Mouse (Mus musculus) lung, embryonic 14.5 days (tissue): Measurements from ENCODE around the gene Greb1. TPM values are rescaled to one million over a fixed set of nuclear protein-coding genes. Genes with fewer than 3 reads are reported as not detected.

Experiments used
- ATAC-seq: fragments of 200-750 bp; cut with Nextera tagmentation; 2 replicates; pipeline ENCODE4 v1.8.0; 2017; ENCODE audit warnings: mild to moderate bottlenecking, moderate TSS enrichment, moderate library complexity; ENCODE audit not compliant: insufficient read depth
- DNase-seq: peaks from one replicate; pipeline ENCODE4 v3.0.0-alpha.2; 2015
- H3K27ac ChIP-seq: fragments of 300-500 bp; sonication (generic); 2 replicates; pipeline ENCODE4 v1.5.1; 2014; ENCODE audit warnings: low read depth, mild to moderate bottlenecking, moderate library complexity
- H3K27me3 ChIP-seq: fragments of 300-500 bp; sonication (generic); 2 replicates; pipeline ENCODE4 v1.6.1; 2014; ENCODE audit warnings: low read length, control low read depth; ENCODE audit not compliant: insufficient read depth
- H3K36me3 ChIP-seq: fragments of 300-500 bp; sonication (generic); 2 replicates; pipeline ENCODE4 v1.6.1; 2014; ENCODE audit warnings: control low read depth; ENCODE audit not compliant: insufficient read depth
- H3K4me1 ChIP-seq: fragments of 300-500 bp; sonication (generic); 2 replicates; pipeline ENCODE4 v1.6.1; 2014; ENCODE audit warnings: antibody characterized with exemption, control low read depth; ENCODE audit not compliant: insufficient read depth
- H3K4me2 ChIP-seq: fragments of 300-500 bp; sonication (generic); 2 replicates; pipeline ENCODE4 v1.6.1; 2014; ENCODE audit warnings: mild to moderate bottlenecking
- H3K4me3 ChIP-seq: fragments of 300-500 bp; sonication (generic); 2 replicates; pipeline ENCODE4 v1.5.1; 2014; ENCODE audit warnings: low read depth, low read length
- H3K9ac ChIP-seq: fragments of 300-500 bp; sonication (generic); 2 replicates; pipeline ENCODE4 v1.6.1; 2014
- H3K9me3 ChIP-seq: fragments of 300-500 bp; sonication (generic); 2 replicates; pipeline ENCODE4 v1.6.1; 2016; ENCODE audit warnings: low read depth, low read length, control low read depth
- CTCF ChIP-seq: IDR thresholded peaks from 2 replicates; pipeline ENCODE4 v1.5.1; 2016; ENCODE audit warnings: antibody characterized with exemption, low read depth
- WGBS: fragments of 180-500 bp; shearing (Covaris S2); extraction: QIAGEN DNeasy Blood & Tissue Kit; methylation state at CpG from one replicate; pipeline ENCODE4 v1.1.7; 2014; 5-methylcytosine and 5-hydroxymethylcytosine counted together
- polyA plus RNA-seq: library from polyadenylated mRNA; unstranded; fragments of >200 nt; fragmentation: Nextera tagmentation; extraction: Ambion mirVana; gene quantifications from 2 replicates; pipeline ENCODE4 v1.2.1, GENCODE M21; 2014

Gene Greb1
- polyA plus RNA-seq, 1 experiment from 2014 or later = 4.4 TPM

- 4% methylated on average over 5 of the region's 5 CpGs for WGBS
- H3K36me3 ChIP-seq = no peaks in the 10 kb centered on the region
- no peak overlapping the region for H3K9ac ChIP-seq
- H3K4me2 ChIP-seq = no peak overlapping the region
- no peaks in the 10 kb centered on the region for H3K9me3 ChIP-seq
- ATAC-seq = 0 out of 2 replicates have a peak, but pooled peaks have one; percentile 42
- H3K27ac ChIP-seq = no peak overlapping the region
- DNase-seq = peak; percentile 92
- H3K4me3 ChIP-seq = no peak overlapping the region
- H3K27me3 ChIP-seq = peaks cover 17% of the 10 kb centered on the region; the same call in 1 of the 2 replicates
- no peaks in the 10 kb centered on the region for H3K4me1 ChIP-seq
- TF ChIP-seq CTCF = peak; percentile 96
Observed at GRCm38 (mm10) chr12:16805511-16805910, 4.8 kb upstream of the Greb1 start.

- Histone ChIP-seq H3K36me3 (no peaks in the 10 kb centered on the region), H3K4me1 (no peaks in the 10 kb centered on the region), H3K9ac (no peak overlapping the region), H3K27me3 (peaks cover 12% of the 10 kb centered on the region; the same call in 1 of the 2 replicates), H3K9me3 (no peaks in the 10 kb centered on the region), H3K4me2 (no peak overlapping the region), H3K4me3 (no peak overlapping the region), H3K27ac (no peak overlapping the region)
- no peak for ATAC-seq
- no peak for TF ChIP-seq CTCF
- no peak for DNase-seq
- 61% methylated on average over 5 of the region's 5 CpGs for WGBS
Observed at GRCm38 (mm10) chr12:16803956-16804430, 3.3 kb upstream of the Greb1 start.

GRCm38 (mm10) chr12:16803237-16803955, 2.7 kb upstream of the Greb1 start:
- no peak overlapping the region for H3K27ac ChIP-seq
- no peak for TF ChIP-seq CTCF
- H3K4me3 ChIP-seq = no peak overlapping the region
- DNase-seq (no peak), ATAC-seq (no peak)
- H3K27me3 ChIP-seq = peaks cover 12% of the 10 kb centered on the region; the same call in 1 of the 2 replicates
- no peak overlapping the region for H3K4me2 ChIP-seq
- no peaks in the 10 kb centered on the region for H3K4me1 ChIP-seq
- 41% methylated on average over 5 of the region's 5 CpGs for WGBS
- no peaks in the 10 kb centered on the region for H3K36me3 ChIP-seq
- H3K9ac ChIP-seq = no peak overlapping the region
- no peaks in the 10 kb centered on the region for H3K9me3 ChIP-seq

- TF ChIP-seq CTCF = peak; percentile 16; the same call in 1 of the 2 replicates
- Histone ChIP-seq H3K9me3 (no peaks in the 10 kb centered on the region), H3K27ac (no peak overlapping the region), H3K9ac (peak overlapping the region; percentile 61), H3K4me2 (peak overlapping the region; percentile 99), H3K4me3 (peak overlapping the region; percentile 58), H3K27me3 (peaks cover 3% of the 10 kb centered on the region; the same call in 1 of the 2 replicates), H3K36me3 (no peaks in the 10 kb centered on the region), H3K4me1 (no peaks in the 10 kb centered on the region)
- ATAC-seq (peak; percentile 66), DNase-seq (peak; percentile 46)
- under 1% methylated on average over 12 of the region's 12 CpGs for WGBS
Observed at GRCm38 (mm10) chr12:16800959-16801315, 251 bp upstream of the Greb1 start.

GRCm38 (mm10) chr12:16799928-16800258, 793 bp downstream of the Greb1 start:
- no peak for DNase-seq
- peaks cover 3% of the 10 kb centered on the region; the same call in 1 of the 2 replicates for H3K27me3 ChIP-seq
- H3K4me3 ChIP-seq = peak overlapping the region; percentile 58
- H3K9me3 ChIP-seq = no peaks in the 10 kb centered on the region
- no peak for TF ChIP-seq CTCF
- H3K36me3 ChIP-seq = no peaks in the 10 kb centered on the region
- no peaks in the 10 kb centered on the region for H3K4me1 ChIP-seq
- H3K4me2 ChIP-seq = peak overlapping the region; percentile 99
- WGBS = 12% methylated on average over 6 of the region's 6 CpGs
- H3K27ac ChIP-seq = no peak overlapping the region
- peak overlapping the region; percentile 61 for H3K9ac ChIP-seq
- ATAC-seq = peak; percentile 39; the same call in 1 of the 2 replicates

GRCm38 (mm10) chr12:16798894-16799293, 1.8 kb downstream of the Greb1 start:
- no peak overlapping the region for H3K4me3 ChIP-seq
- no peak overlapping the region for H3K9ac ChIP-seq
- no peak for DNase-seq

GRCm38 (mm10) chr12:16795781-16796180, 4.9 kb downstream of the Greb1 start:
- Histone ChIP-seq H3K36me3 (no peaks in the 10 kb centered on the region), H3K27me3 (no peaks in the 10 kb centered on the region), H3K9me3 (no peaks in the 10 kb centered on the region), H3K4me2 (no peak overlapping the region), H3K4me3 (no peak overlapping the region), H3K4me1 (no peaks in the 10 kb centered on the region), H3K27ac (no peak overlapping the region), H3K9ac (no peak overlapping the region)
- 80% methylated on average over 3 of the region's 3 CpGs for WGBS
- ATAC-seq (no peak), DNase-seq (no peak)
- TF ChIP-seq CTCF = no peak

More at GRCm38 (mm10) chr12:16798894-16799293, 1.8 kb downstream of the Greb1 start:
- no peak overlapping the region for H3K4me2 ChIP-seq
- H3K9me3 ChIP-seq = no peaks in the 10 kb centered on the region
- peaks cover 3% of the 10 kb centered on the region; the same call in 1 of the 2 replicates for H3K27me3 ChIP-seq
- TF ChIP-seq CTCF = no peak
- no peaks in the 10 kb centered on the region for H3K36me3 ChIP-seq
- no peak for ATAC-seq
- 55% methylated on average over 3 of the region's 3 CpGs for WGBS
- H3K4me1 ChIP-seq = no peaks in the 10 kb centered on the region
- no peak overlapping the region for H3K27ac ChIP-seq
